Mouse (Mus musculus): ENCODE data around the gene Mest. TPM values are rescaled to one million over a fixed set of nuclear protein-coding genes. Genes with fewer than 3 reads are reported as not detected.

Mest gene
- 6.2 TPM for polyA plus RNA-seq (2015; fragmentation: Illumina TruSeq; extraction: RNeasy Lipid Tissue Mini Kit (QIAGEN cat#74804); ENCODE audit: insufficient read depth, low read depth, low replicate concordance)

GRCm38 (mm10) chr6:30723331-30723730 is at the start of gene Mest:
Mest (plus strand) TSS chr6:30723547.

GRCm38 (mm10) chr6:30693350-30693991 is 29.9 kb upstream of the Mest start, which contains the start of gene Cep41:
Cep41 (minus strand) TSS chr6:30693749.

Other genes starting within 250 kb of the Mest start
- gene Tmem209, start 213.8 kb upstream of the Mest start, polyA plus RNA-seq (2015; fragmentation: Illumina TruSeq; extraction: RNeasy Lipid Tissue Mini Kit (QIAGEN cat#74804); ENCODE audit: insufficient read depth, low read depth, low replicate concordance) = 2.9 TPM
- gene Ssmem1, start 213.7 kb upstream of the Mest start, polyA plus RNA-seq (2015; fragmentation: Illumina TruSeq; extraction: RNeasy Lipid Tissue Mini Kit (QIAGEN cat#74804); ENCODE audit: insufficient read depth, low read depth, low replicate concordance) = not detected
- 4,945 TPM for gene Cpa2, start 182.0 kb upstream of the Mest start, polyA plus RNA-seq (2015; fragmentation: Illumina TruSeq; extraction: RNeasy Lipid Tissue Mini Kit (QIAGEN cat#74804); ENCODE audit: insufficient read depth, low read depth, low replicate concordance)
- not detected for gene Cpa4, start 155.2 kb upstream of the Mest start, polyA plus RNA-seq (2015; fragmentation: Illumina TruSeq; extraction: RNeasy Lipid Tissue Mini Kit (QIAGEN cat#74804); ENCODE audit: insufficient read depth, low read depth, low replicate concordance)
- not detected for gene Cpa5, start 112.5 kb upstream of the Mest start, polyA plus RNA-seq (2015; fragmentation: Illumina TruSeq; extraction: RNeasy Lipid Tissue Mini Kit (QIAGEN cat#74804); ENCODE audit: insufficient read depth, low read depth, low replicate concordance)
- gene Cpa1, start 84.3 kb upstream of the Mest start, polyA plus RNA-seq (2015; fragmentation: Illumina TruSeq; extraction: RNeasy Lipid Tissue Mini Kit (QIAGEN cat#74804); ENCODE audit: insufficient read depth, low read depth, low replicate concordance) = 22,942 TPM
- gene Cep41, start 29.8 kb upstream of the Mest start, polyA plus RNA-seq (2015; fragmentation: Illumina TruSeq; extraction: RNeasy Lipid Tissue Mini Kit (QIAGEN cat#74804); ENCODE audit: insufficient read depth, low read depth, low replicate concordance) = 2.1 TPM
- gene Copg2, start 173.2 kb downstream of the Mest start, polyA plus RNA-seq (2015; fragmentation: Illumina TruSeq; extraction: RNeasy Lipid Tissue Mini Kit (QIAGEN cat#74804); ENCODE audit: insufficient read depth, low read depth, low replicate concordance) = 4.3 TPM
- not detected for gene Tsga13, start 192.0 kb downstream of the Mest start, polyA plus RNA-seq (2015; fragmentation: Illumina TruSeq; extraction: RNeasy Lipid Tissue Mini Kit (QIAGEN cat#74804); ENCODE audit: insufficient read depth, low read depth, low replicate concordance)
- gene Klf14, start 235.5 kb downstream of the Mest start, polyA plus RNA-seq (2015; fragmentation: Illumina TruSeq; extraction: RNeasy Lipid Tissue Mini Kit (QIAGEN cat#74804); ENCODE audit: insufficient read depth, low read depth, low replicate concordance) = not detected

All from pancreas, adult 10 weeks (tissue).